Mouse (Mus musculus): Measurements from ENCODE around the gene Narfl. TPM values are rescaled to one million over a fixed set of nuclear protein-coding genes. Genes with fewer than 3 reads are reported as not detected.

Gene Narfl
- 15.6 TPM for polyA plus RNA-seq (2017; shearing (Covaris generic))

GRCm38 (mm10) chr17:25773549-25774120, at the start of gene Narfl:
Gene Narfl, plus strand, starts transcription at chr17:25773776.

DNA sequence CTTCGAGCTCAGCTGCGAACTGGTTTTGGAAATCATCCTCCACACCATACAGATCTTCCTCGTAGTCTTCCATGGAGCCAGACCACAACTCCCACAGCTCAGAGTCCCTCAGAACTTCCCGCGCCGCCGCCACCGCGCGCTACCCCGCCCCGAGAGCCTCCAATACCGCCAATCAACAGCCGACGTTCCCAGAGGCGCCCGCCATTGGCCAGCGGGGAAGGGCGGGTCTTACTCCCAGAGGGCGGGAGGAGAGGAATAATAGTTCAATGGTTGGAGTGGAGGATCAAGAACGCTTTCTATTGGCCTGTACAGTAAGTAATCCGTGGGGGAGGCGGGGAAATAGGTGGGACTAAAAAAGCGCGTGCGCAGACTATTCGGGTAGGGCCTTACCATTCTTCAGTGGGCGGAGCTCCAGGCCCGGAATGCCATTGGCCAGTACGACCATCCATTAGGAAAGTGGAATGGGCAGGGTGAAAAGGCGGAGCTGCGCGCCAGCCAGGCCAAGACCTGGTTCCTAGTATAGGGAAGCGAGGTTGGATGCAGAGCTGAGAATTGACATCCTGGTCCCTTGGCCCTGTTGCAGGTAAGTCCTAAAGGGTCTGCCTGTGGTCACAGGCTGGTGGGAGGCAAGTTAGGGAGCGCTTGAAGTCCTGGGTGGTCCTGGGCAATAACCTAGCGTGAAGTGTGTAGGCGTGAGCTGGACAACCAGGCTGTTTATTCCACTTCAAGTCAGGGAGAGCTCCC, 46.1 kb upstream of the Narfl start, which contains the start of the genes Chtf18 and Rpusd1:
Gene Chtf18 (minus strand): TSS at position 155 of the 744 bp plus-strand sequence.
Gene Rpusd1 (plus strand): TSS at position 406 of the 744 bp plus-strand sequence.

GRCm38 (mm10) chr17:25735745-25736144, 37.8 kb upstream of the Narfl start, which contains the start of gene Mslnl:
Gene Mslnl, plus strand, starts transcription at chr17:25736042.

GRCm38 (mm10) chr17:25754241-25754640, 19.3 kb upstream of the Narfl start, which contains the start of gene Msln:
Gene Msln, minus strand, starts transcription at chr17:25754378.

GRCm38 (mm10) chr17:25785281-25785745, 11.7 kb downstream of the Narfl start, which contains the start of gene Haghl:
Gene Haghl, minus strand, starts transcription at chr17:25785673.

DNA sequence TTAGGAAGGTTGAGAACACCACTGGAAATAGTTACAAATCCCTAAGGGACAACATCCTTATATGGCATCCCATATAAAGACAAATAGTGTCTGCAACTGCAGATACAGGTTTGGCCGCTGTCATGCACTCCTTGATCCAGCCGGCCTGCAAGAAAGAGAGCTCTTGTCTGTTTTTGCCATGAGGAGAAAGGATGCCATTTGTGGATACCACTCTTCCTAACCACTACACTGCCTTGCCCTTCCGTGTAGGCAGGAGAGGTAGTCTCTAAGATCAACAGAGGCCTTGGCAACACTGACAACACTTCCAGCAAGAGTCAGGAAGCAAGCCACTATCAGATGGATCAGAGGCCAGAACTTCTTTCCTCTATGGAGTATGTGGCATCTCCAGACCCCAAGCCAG, 12.7 kb downstream of the Narfl start, which contains the start of gene Ccdc78:
Gene Ccdc78 (plus strand): TSS at position 301 of the 400 bp plus-strand sequence.

DNA sequence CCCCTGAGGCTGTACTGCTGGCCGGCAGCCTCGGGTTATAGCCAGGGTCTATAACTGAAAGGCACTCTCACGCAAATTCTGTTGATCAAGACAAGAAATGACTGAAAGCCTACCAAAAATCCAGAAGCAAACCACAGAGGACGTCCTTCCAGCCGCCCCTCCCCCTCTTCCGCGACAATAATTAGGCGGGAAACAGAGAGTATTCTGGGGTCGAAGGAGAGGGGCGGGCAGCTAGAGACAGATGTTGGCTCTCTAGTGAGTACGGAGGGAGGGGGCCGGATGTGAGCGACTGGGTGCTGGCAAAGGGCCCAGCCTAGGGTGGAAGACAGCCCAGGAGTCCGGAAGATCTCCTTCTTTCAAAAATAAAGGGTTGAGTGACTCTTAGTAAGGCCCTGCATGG, 19.0 kb downstream of the Narfl start, which contains the start of gene Fam173a:
Gene Fam173a (minus strand): TSS at position 287 of the 400 bp plus-strand sequence.

DNA sequence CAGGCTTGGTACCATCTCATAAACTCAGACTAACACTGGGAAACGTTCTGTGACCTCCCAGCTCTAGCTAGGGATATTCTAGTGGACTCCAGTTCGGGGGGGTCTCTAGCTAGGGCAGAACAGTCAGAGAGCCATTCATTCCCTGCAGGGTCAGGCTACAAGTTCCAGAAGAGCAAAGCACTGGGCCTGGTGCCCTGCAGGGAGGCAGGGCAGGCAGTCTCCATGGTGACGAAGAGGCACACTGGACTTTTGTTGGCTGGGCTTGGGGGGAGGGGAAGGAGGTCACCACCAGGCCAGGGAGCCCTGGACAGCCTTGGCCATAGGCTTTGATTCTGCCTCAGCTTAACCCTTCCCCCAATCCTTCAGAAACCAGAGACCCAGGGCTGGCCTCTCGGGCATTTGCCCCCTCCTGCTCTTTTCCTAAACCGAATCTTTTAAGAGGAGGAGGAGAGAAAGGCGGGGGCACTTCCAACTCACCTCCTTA, 22.1 kb downstream of the Narfl start, which contains the start of gene AC134908.4:
Gene AC134908.4 (minus strand): TSS at position 51 of the 484 bp plus-strand sequence.

DNA sequence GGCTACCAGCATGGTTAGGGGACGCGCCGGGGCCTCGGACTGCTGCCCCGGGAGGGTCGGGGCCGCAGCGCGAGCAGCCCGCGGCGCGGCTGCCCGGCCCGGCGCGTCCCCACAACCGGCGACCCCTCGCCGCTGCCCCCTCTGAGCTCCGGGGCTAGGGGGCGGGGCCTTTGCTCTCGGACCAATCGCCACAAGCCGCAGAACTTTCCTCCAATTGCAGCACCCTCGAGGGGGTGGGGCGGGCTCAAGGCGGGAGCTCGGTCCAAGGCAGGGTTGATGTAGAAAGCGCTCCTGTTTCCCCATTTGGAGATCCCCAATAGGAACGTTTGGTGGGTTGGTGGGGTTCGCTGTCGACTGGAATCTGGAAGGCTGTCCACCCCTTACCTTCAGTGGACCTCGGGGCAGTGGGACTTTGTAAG, 23.4 kb downstream of the Narfl start, which contains the start of gene Metrn:
Gene Metrn (minus strand): TSS at position 186 of the 419 bp plus-strand sequence.

DNA sequence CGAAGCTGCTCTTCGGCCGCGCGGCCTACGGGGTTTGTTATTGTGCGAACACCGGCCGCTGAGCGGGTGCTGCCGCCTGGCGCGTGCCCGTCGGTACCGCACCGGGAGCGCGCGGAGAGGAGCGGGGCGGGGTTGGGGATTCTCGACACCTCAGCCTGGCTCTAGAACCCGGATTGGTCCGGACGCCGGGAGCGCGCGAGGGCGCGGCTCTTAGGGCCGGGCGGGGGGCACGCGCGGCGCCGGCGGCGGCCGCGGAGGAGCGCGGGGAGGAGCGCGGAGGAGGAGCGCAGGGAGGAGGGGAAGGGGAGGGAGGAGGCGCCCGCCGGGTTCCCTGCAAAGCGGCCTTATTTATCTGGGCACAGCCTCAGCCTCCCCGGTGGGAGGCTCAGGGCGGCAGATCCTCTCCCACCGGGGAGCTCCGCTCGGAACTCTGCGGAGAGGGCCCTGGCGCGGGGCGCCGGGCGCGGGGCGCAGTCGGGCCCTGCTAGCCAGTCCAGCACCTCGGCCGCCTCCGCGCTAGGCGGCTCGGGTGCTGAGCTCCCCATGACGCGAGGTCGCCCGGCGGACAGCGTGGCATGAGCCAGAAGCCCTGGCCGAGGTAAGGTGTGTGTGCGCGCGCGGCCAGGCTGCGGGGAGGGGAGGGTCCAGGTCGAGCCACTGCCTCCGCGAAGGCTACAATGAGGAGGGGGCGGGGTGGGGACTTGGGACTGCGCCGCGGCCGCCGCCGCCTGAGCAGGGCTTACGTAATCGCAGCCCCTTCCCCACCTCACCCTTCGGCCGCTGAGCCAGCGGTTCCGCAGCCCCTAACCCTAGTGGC, 35.4 kb downstream of the Narfl start, which contains the start of gene Fbxl16:
Gene Fbxl16 (plus strand): TSS at position 297 of the 817 bp plus-strand sequence.

DNA sequence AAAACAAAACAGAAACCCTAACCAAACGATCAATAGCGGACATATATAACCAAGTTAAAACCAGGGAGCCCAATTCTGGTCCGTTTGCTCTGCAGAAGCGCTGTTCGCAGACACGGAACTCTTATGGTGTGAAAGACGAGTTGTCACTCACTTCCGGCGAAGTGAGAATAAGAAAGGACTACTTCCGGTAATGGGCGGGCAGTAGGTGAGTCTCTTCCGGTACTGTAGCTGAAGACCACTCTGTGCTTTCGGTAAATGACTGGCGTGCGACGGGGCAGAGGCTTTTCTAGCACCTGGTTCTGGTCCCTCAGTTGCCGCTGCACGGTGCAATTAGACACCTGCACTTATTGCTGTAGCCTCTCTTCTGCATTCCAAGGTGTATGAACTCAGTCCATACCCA, 49.9 kb downstream of the Narfl start, which contains the start of gene Wdr24:
Gene Wdr24 (plus strand): TSS at position 176 of the 400 bp plus-strand sequence.

GRCm38 (mm10) chr17:25828712-25829557, 55.4 kb downstream of the Narfl start, which contains the start of gene Jmjd8:
Gene Jmjd8, plus strand, starts transcription at chr17:25828867.

Other genes starting within 250 kb of the Narfl start
- gene Sox8, start 203.1 kb upstream of the Narfl start, polyA plus RNA-seq (2017; shearing (Covaris generic)) = 0.16 TPM
- gene Lmf1, start 194.7 kb upstream of the Narfl start, polyA plus RNA-seq (2017; shearing (Covaris generic)) = 15.5 TPM
- not detected for gene Gng13, start 56.6 kb upstream of the Narfl start, polyA plus RNA-seq (2017; shearing (Covaris generic))
- gene Chtf18, start 46.4 kb upstream of the Narfl start, polyA plus RNA-seq (2017; shearing (Covaris generic)) = 4.7 TPM
- 4.0 TPM for gene Rpusd1, start 46.1 kb upstream of the Narfl start, polyA plus RNA-seq (2017; shearing (Covaris generic))
- gene Mslnl, start 37.7 kb upstream of the Narfl start, polyA plus RNA-seq (2017; shearing (Covaris generic)) = not detected
- gene Msln, start 19.4 kb upstream of the Narfl start, polyA plus RNA-seq (2017; shearing (Covaris generic)) = not detected
- 23.1 TPM for gene Haghl, start 11.9 kb downstream of the Narfl start, polyA plus RNA-seq (2017; shearing (Covaris generic))
- gene Ccdc78, start 12.8 kb downstream of the Narfl start, polyA plus RNA-seq (2017; shearing (Covaris generic)) = 0.29 TPM
- 125 TPM for gene Fam173a, start 19.1 kb downstream of the Narfl start, polyA plus RNA-seq (2017; shearing (Covaris generic))
- not detected for gene AC134908.4, start 21.9 kb downstream of the Narfl start, polyA plus RNA-seq (2017; shearing (Covaris generic))
- gene Metrn, start 23.4 kb downstream of the Narfl start, polyA plus RNA-seq (2017; shearing (Covaris generic)) = 28.1 TPM
- gene Fbxl16, start 35.3 kb downstream of the Narfl start, polyA plus RNA-seq (2017; shearing (Covaris generic)) = not detected
- 19.3 TPM for gene Wdr24, start 49.9 kb downstream of the Narfl start, polyA plus RNA-seq (2017; shearing (Covaris generic))
- 18.3 TPM for gene Jmjd8, start 55.1 kb downstream of the Narfl start, polyA plus RNA-seq (2017; shearing (Covaris generic))
- 126 TPM for gene Stub1, start 59.6 kb downstream of the Narfl start, polyA plus RNA-seq (2017; shearing (Covaris generic))
- not detected for gene Rhbdl1, start 63.5 kb downstream of the Narfl start, polyA plus RNA-seq (2017; shearing (Covaris generic))
- gene Gm20683, start 68.0 kb downstream of the Narfl start, polyA plus RNA-seq (2017; shearing (Covaris generic)) = 1.9 TPM
- 27.1 TPM for gene Rhot2, start 71.1 kb downstream of the Narfl start, polyA plus RNA-seq (2017; shearing (Covaris generic))
- 20.9 TPM for gene Wdr90, start 87.7 kb downstream of the Narfl start, polyA plus RNA-seq (2017; shearing (Covaris generic))
- 18.5 TPM for gene Mcrip2, start 95.0 kb downstream of the Narfl start, polyA plus RNA-seq (2017; shearing (Covaris generic))
- 41.5 TPM for gene Mettl26, start 101.3 kb downstream of the Narfl start, polyA plus RNA-seq (2017; shearing (Covaris generic))
- 0.21 TPM for gene Wfikkn1, start 107.1 kb downstream of the Narfl start, polyA plus RNA-seq (2017; shearing (Covaris generic))
- 17.2 TPM for gene Rab40c, start 146.0 kb downstream of the Narfl start, polyA plus RNA-seq (2017; shearing (Covaris generic))
- 39.1 TPM for gene Pigq, start 171.2 kb downstream of the Narfl start, polyA plus RNA-seq (2017; shearing (Covaris generic))
- gene Nhlrc4, start 171.2 kb downstream of the Narfl start, polyA plus RNA-seq (2017; shearing (Covaris generic)) = not detected
- gene A930017K11Rik, start 178.8 kb downstream of the Narfl start, polyA plus RNA-seq (2017; shearing (Covaris generic)) = not detected
- 21.9 TPM for gene Capn15, start 212.0 kb downstream of the Narfl start, polyA plus RNA-seq (2017; shearing (Covaris generic))

Data from effector memory CD4-positive, alpha-beta T cell, adult 5 months (primary cell).